In genomic region chr1:165099569-165099968, GRCm38 (mm10) we compare ENCODE assay signal across 24 mouse cellular contexts.
A peak's percentile ranks its signal among the peaks of the same experiment; 100 is the strongest.
DNase-seq lines count a peak whose midpoint lies in the region; ATAC-seq and TF ChIP-seq lines count a peak whose summit lies in the region.
"Had no signal": no experiment of that assay in that cellular context is flagged by ENCODE, and none has a peak within 500 bp of the region (broad histone marks: within the 10 kb centered on the region; RNA-seq: fewer than 3 reads in every experiment).

No protein-coding gene starts in this region.

- intact Hi-C loops in heart, postnatal 25 days (cut with DNase I), result no loop called here

- no peak for DNase-seq in neural tube, embryonic 10.5 days (ENCODE audit: extremely low spot score, low spot score)
- DNase-seq in hindbrain, postnatal 0 days (ENCODE audit: low spot score), result no peak
- no peak for DNase-seq in heart, postnatal 25 days (ENCODE audit: low spot score)
- DNase-seq in thymus, adult 2 months, result no peak
- DNase-seq: adrenal gland, postnatal 25 days; cerebellum, adult 18-20 months; cerebellum, postnatal 10 days; gastrocnemius, postnatal 14 days; heart, postnatal 14 days; kidney, adult 9 months; kidney, postnatal 10 days; layer of hippocampus, adult 9-11 months; thymus, postnatal 36 days had no signal

- H3K4me3 ChIP-seq in neural tube, embryonic 12.5 days, result no peak overlapping the region
- H3K4me3 ChIP-seq in hindbrain, embryonic 12.5 days, result no peak overlapping the region
- no peak overlapping the region for H3K4me3 ChIP-seq in hindbrain, postnatal 0 days (ENCODE audit: low read length)
- H3K4me3 ChIP-seq in thymus, adult 2 months (ENCODE audit: control insufficient read depth, insufficient read depth, low read length), result no peak overlapping the region
- H3K4me3 ChIP-seq: erythroblast, embryonic 14.5 days; limb, embryonic 12.5 days; liver, embryonic 15.5 days; lung, embryonic 15.5 days; stomach, embryonic 15.5 days had no signal

- TF ChIP-seq CTCF in hindbrain, postnatal 0 days (IDR thresholded peaks at IDR 0.05; ENCODE audit: low read depth), result no peak
- no peak for TF ChIP-seq CTCF in thymus, adult 2 months (IDR thresholded peaks at IDR 0.05; ENCODE audit: borderline replicate concordance, control insufficient read depth, extremely low read depth, insufficient read depth, low read length, poor library complexity)

- ATAC-seq in neural tube, embryonic 12.5 days (ENCODE audit: low FRiP score, low read depth), result 0 out of 2 replicates have a peak, but pooled peaks have one; percentile 27
- peak; percentile 39 for ATAC-seq in hindbrain, embryonic 12.5 days (ENCODE audit: low FRiP score)
- 0 out of 2 replicates have a peak, but pooled peaks have one; percentile 46 for ATAC-seq in hindbrain, postnatal 0 days
- no peak for ATAC-seq in CD4-positive, CD25-positive, alpha-beta regulatory T cell, adult 4 months
- ATAC-seq: intestine, postnatal 0 days; midbrain, embryonic 16.5 days had no signal

- H3K9ac ChIP-seq in neural tube, embryonic 12.5 days, result no peak overlapping the region
- H3K9ac ChIP-seq in hindbrain, embryonic 12.5 days, result no peak overlapping the region
- no peak overlapping the region for H3K9ac ChIP-seq in hindbrain, postnatal 0 days (replicated peaks; ENCODE audit: low read length)
- H3K9ac ChIP-seq: limb, embryonic 12.5 days; liver, embryonic 15.5 days; lung, embryonic 15.5 days; stomach, embryonic 15.5 days had no signal

- peaks cover 7% of the 10 kb centered on the region for H3K4me1 ChIP-seq in neural tube, embryonic 12.5 days
- H3K4me1 ChIP-seq in hindbrain, embryonic 12.5 days, result peaks cover 7% of the 10 kb centered on the region
- H3K4me1 ChIP-seq in hindbrain, postnatal 0 days (ENCODE audit: insufficient read depth, low read length), result no peaks in the 10 kb centered on the region
- no peaks in the 10 kb centered on the region for H3K4me1 ChIP-seq in thymus, adult 2 months (replicated peaks; ENCODE audit: control insufficient read depth, insufficient read depth, low read length)
- H3K4me1 ChIP-seq: lung, embryonic 15.5 days; stomach, embryonic 15.5 days had no signal

- no peak overlapping the region for H3K4me2 ChIP-seq in neural tube, embryonic 12.5 days (replicated peaks)
- no peak overlapping the region for H3K4me2 ChIP-seq in hindbrain, embryonic 12.5 days (replicated peaks)
- no peak overlapping the region for H3K4me2 ChIP-seq in hindbrain, postnatal 0 days (ENCODE audit: low read depth, low read length)
- H3K4me2 ChIP-seq: limb, embryonic 12.5 days; liver, embryonic 15.5 days; lung, embryonic 15.5 days; midbrain, embryonic 11.5 days; stomach, embryonic 15.5 days had no signal

- no peaks in the 10 kb centered on the region for H3K36me3 ChIP-seq in neural tube, embryonic 12.5 days
- H3K36me3 ChIP-seq in hindbrain, embryonic 12.5 days, result no peaks in the 10 kb centered on the region
- H3K36me3 ChIP-seq in hindbrain, postnatal 0 days (ENCODE audit: insufficient read depth, low read length), result no peaks in the 10 kb centered on the region
- H3K36me3 ChIP-seq in thymus, adult 2 months (ENCODE audit: control insufficient read depth, insufficient read depth, low read length), result no peaks in the 10 kb centered on the region
- H3K36me3 ChIP-seq: limb, embryonic 12.5 days; liver, embryonic 15.5 days; lung, embryonic 15.5 days; stomach, embryonic 15.5 days had no signal

- H3K27ac ChIP-seq in neural tube, embryonic 12.5 days, result no peak overlapping the region
- no peak overlapping the region for H3K27ac ChIP-seq in hindbrain, embryonic 12.5 days
- no peak overlapping the region for H3K27ac ChIP-seq in hindbrain, postnatal 0 days
- H3K27ac ChIP-seq in thymus, adult 2 months (ENCODE audit: control insufficient read depth, insufficient read depth, low read length), result no peak overlapping the region
- H3K27ac ChIP-seq: limb, embryonic 12.5 days; liver, embryonic 15.5 days; lung, embryonic 15.5 days; stomach, embryonic 15.5 days had no signal

- no peaks in the 10 kb centered on the region for H3K9me3 ChIP-seq in neural tube, embryonic 12.5 days
- no peaks in the 10 kb centered on the region for H3K9me3 ChIP-seq in hindbrain, embryonic 12.5 days (replicated peaks)
- H3K9me3 ChIP-seq in hindbrain, postnatal 0 days (ENCODE audit: low read length), result no peaks in the 10 kb centered on the region
- H3K9me3 ChIP-seq: limb, embryonic 12.5 days; liver, embryonic 15.5 days; lung, embryonic 15.5 days; stomach, embryonic 15.5 days had no signal

- H3K27me3 ChIP-seq in neural tube, embryonic 12.5 days (replicated peaks), result no peaks in the 10 kb centered on the region
- no peaks in the 10 kb centered on the region for H3K27me3 ChIP-seq in hindbrain, embryonic 12.5 days
- H3K27me3 ChIP-seq in hindbrain, postnatal 0 days (ENCODE audit: insufficient read depth, low read length), result no peaks in the 10 kb centered on the region
- H3K27me3 ChIP-seq in thymus, adult 2 months (ENCODE audit: control insufficient read depth, insufficient read depth, low read length), result no peaks in the 10 kb centered on the region
- H3K27me3 ChIP-seq: limb, embryonic 12.5 days; lung, embryonic 15.5 days; stomach, embryonic 15.5 days had no signal

- TF ChIP-seq POLR2A in thymus, adult 2 months (IDR thresholded peaks at IDR 0.05; ENCODE audit: control insufficient read depth, extremely low read depth, insufficient read depth, low read length, poor library complexity), result no peak
